Mouse (Mus musculus) forebrain, embryonic 12.5 days (tissue): ENCODE measurements around the gene Gm14399. TPM values are rescaled to one million over a fixed set of nuclear protein-coding genes. Genes with fewer than 3 reads are reported as not detected.
A peak's percentile ranks its signal among the peaks of the same experiment; 100 is the strongest.
"Not testable (repeated sequence)": the region's sequence is repeated elsewhere in the genome, so short reads cannot be mapped to it uniquely, and the experiment has no call there.

Experiments used
- ATAC-seq: fragments of 200-750 bp; cut with Nextera tagmentation; 2 replicates; pipeline ENCODE4 v1.8.0; 2017; ENCODE audit warnings: moderate TSS enrichment; ENCODE audit not compliant: low FRiP score
- H3K27ac ChIP-seq: fragments of 300-500 bp; sonication (generic); 2 replicates; pipeline ENCODE4 v1.5.1; 2016; ENCODE audit warnings: mild to moderate bottlenecking
- H3K27me3 ChIP-seq: fragments of 300-500 bp; sonication (generic); 2 replicates; pipeline ENCODE4 v1.6.1; 2016; ENCODE audit warnings: mild to moderate bottlenecking
- H3K36me3 ChIP-seq: fragments of 300-500 bp; sonication (generic); replicated peaks from 2 replicates; pipeline ENCODE4 v1.6.1; 2016; ENCODE audit warnings: mild to moderate bottlenecking
- H3K4me1 ChIP-seq: fragments of 300-500 bp; sonication (generic); 2 replicates; pipeline ENCODE4 v1.6.1; 2016
- H3K4me2 ChIP-seq: fragments of 300-500 bp; sonication (generic); 2 replicates; pipeline ENCODE4 v1.6.1; 2016; ENCODE audit warnings: mild to moderate bottlenecking, moderate library complexity
- H3K4me3 ChIP-seq: fragments of 300-500 bp; sonication (generic); replicated peaks from 2 replicates; pipeline ENCODE4 v1.5.1; 2016; ENCODE audit warnings: mild to moderate bottlenecking
- H3K9ac ChIP-seq: fragments of 300-500 bp; sonication (generic); 2 replicates; pipeline ENCODE4 v1.6.1; 2016; ENCODE audit warnings: mild to moderate bottlenecking
- H3K9me3 ChIP-seq: fragments of 300-500 bp; sonication (generic); 2 replicates; pipeline ENCODE4 v1.6.1; 2016
- WGBS: fragments of 180-500 bp; shearing (Covaris S2); methylation state at CpG from one replicate; pipeline ENCODE4 v1.1.7; 2016; 5-methylcytosine and 5-hydroxymethylcytosine counted together
- polyA plus RNA-seq: library from polyadenylated mRNA; unstranded; fragments of >200 nt; fragmentation: Nextera tagmentation; extraction: Ambion mirVana; gene quantifications from 2 replicates; pipeline ENCODE4 v1.2.1, GENCODE M21; 2016

Gm14399 gene
- polyA plus RNA-seq, 1 experiment from 2014 or later = 5.9 TPM

DNA sequence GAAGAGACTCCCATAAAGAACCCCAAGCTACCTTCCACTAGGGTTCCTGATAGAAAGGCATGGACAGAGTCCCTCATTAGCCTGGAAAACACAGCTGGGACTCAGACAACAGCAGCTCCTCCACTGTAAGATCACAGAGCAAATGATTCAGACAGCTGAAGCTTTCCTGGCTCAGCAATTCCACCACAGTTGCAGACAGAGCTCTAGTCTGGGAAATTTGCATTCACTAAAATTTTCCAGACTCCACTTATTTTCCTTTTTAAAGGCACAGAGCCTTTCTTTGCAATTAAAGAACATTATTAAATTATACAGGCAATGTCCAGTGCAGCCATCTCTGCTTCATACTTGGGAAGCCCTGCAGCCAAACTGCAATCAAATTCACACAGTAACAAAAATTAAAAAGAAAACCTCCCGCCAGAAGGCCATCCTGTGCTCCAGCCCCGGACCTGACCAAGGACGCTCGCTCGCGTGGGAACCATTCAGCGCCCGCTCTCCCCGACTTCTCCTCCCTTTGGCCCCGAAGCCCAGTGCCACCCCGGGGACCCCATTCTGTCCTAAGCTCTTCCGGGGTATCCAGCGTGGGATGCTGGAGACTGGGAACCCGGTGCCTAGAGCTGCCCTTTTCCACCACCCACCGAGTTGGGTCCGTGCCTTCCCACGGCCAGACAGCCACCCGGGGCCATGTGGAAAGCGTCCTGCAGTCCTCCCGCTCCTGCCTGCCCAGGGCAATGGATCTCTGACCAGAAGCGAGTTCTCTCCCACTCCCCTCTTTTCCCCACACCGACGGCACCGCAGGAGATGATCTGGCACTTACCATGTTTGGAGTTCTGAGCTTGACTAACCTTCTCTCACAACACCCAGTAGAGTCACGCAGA is 457 bp downstream of the Gm14399 start:
- not testable (repeated sequence) for H3K4me1 ChIP-seq, H3K9me3 ChIP-seq, H3K27ac ChIP-seq, ATAC-seq, H3K27me3 ChIP-seq, H3K36me3 ChIP-seq
- peak overlapping the region; percentile 50 for H3K9ac ChIP-seq
- 7% methylated on average over 25 of the region's 25 CpGs for WGBS
- peak overlapping the region; percentile 46 for H3K4me2 ChIP-seq
- H3K4me3 ChIP-seq = peak overlapping the region; percentile 45

GRCm38 (mm10) chr2:175140624-175141023 is 1.2 kb downstream of the Gm14399 start:
- not testable (repeated sequence) for H3K4me1 ChIP-seq, H3K9me3 ChIP-seq, H3K27me3 ChIP-seq, H3K4me3 ChIP-seq, ATAC-seq, H3K27ac ChIP-seq, H3K36me3 ChIP-seq, H3K9ac ChIP-seq, H3K4me2 ChIP-seq

Other genes with a start within 250 kb of the Gm14399 start
- not detected in 2 replicates for gene Gm14444, start 131.8 kb downstream of the Gm14399 start, polyA plus RNA-seq
- gene Gm14393, start 74.2 kb downstream of the Gm14399 start, polyA plus RNA-seq = 1.0 and 1.3 TPM in 2 replicates
- gene Gm14443, start 33.9 kb upstream of the Gm14399 start, polyA plus RNA-seq = 1.1 and 1.4 TPM in 2 replicates
- 6.9 and 7.6 TPM in 2 replicates for gene Gm14391, start 64.9 kb upstream of the Gm14399 start, polyA plus RNA-seq
- 4.7 and 5.5 TPM in 2 replicates for gene Gm14440, start 133.1 kb upstream of the Gm14399 start, polyA plus RNA-seq
- 19.8 and 22.2 TPM in 2 replicates for gene Gm4631, start 196.2 kb upstream of the Gm14399 start, polyA plus RNA-seq
- 6.8 and 7.0 TPM in 2 replicates for gene Zfp968, start 230.4 kb upstream of the Gm14399 start, polyA plus RNA-seq